Mouse (Mus musculus): ENCODE measurements around the gene Rnf214. TPM values are rescaled to one million over a fixed set of nuclear protein-coding genes. Genes with fewer than 3 reads are reported as not detected.

The Rnf214 gene
- total RNA-seq, 4 experiments from 2014 or later, result 47.5 to 69.5 (median 52.4) TPM

Small RNA genes within 50 kb of the gene (microRNA-seq; reads per million reads assigned to microRNA genes)
- 0.18 to 0.67 reads per million in 2 experiments for gene Mir7087

Other genes with a start within 250 kb of the Rnf214 start
- 10 to 100 TPM; 17.6 to 30.5 (median 23.3) TPM for gene Cep164, start 78.2 kb downstream of the Rnf214 start, total RNA-seq (2022)
- 10 to 100 TPM; 28.6 to 36.2 (median 32.4) TPM for gene Bace1, start 68.3 kb downstream of the Rnf214 start, total RNA-seq (2022)
- 10 to 100 TPM; 27.9 to 44.9 (median 36.6) TPM for gene Pcsk7, start 414 bp downstream of the Rnf214 start, total RNA-seq (2022)
- 100 to 1,000 TPM in 3 of 4 experiments, 10 to 100 TPM in 1; 89.8 to 116 (median 110) TPM for gene Tagln, start 29.1 kb upstream of the Rnf214 start, total RNA-seq (2022)
- 100 to 1,000 TPM; 180 to 380 (median 226) TPM for gene Sidt2, start 48.3 kb upstream of the Rnf214 start, total RNA-seq (2022)
- 100 to 1,000 TPM; 154 to 180 (median 171) TPM for gene Pafah1b2, start 105.8 kb upstream of the Rnf214 start, total RNA-seq (2022)
- 10 to 100 TPM; 66.2 to 77.3 (median 70.0) TPM for gene Sik3, start 105.9 kb upstream of the Rnf214 start, total RNA-seq (2022)

Data from adrenal gland, adult 8-10 months (tissue).